Mouse (Mus musculus) lung, embryonic 16.5 days (tissue): ENCODE data around the gene Mast4. TPM values are rescaled to one million over a fixed set of nuclear protein-coding genes. Genes with fewer than 3 reads are reported as not detected.

Experiments used
- ATAC-seq: fragments of 200-750 bp; cut with Nextera tagmentation; 2 replicates; pipeline ENCODE4 v1.8.0; 2017; ENCODE audit warnings: low read depth, mild to moderate bottlenecking, moderate library complexity
- H3K27ac ChIP-seq: fragments of 300-500 bp; sonication (generic); 2 replicates; pipeline ENCODE4 v1.5.1; 2014; ENCODE audit warnings: mild to moderate bottlenecking, control low read depth, low read length
- H3K27me3 ChIP-seq: fragments of 300-500 bp; sonication (generic); 2 replicates; pipeline ENCODE4 v1.6.1; 2014; ENCODE audit warnings: low read depth, low read length, mixed read lengths; ENCODE audit not compliant: control insufficient read depth, insufficient read depth
- H3K36me3 ChIP-seq: fragments of 300-500 bp; sonication (generic); 2 replicates; pipeline ENCODE4 v1.6.1; 2014; ENCODE audit warnings: low read length; ENCODE audit not compliant: control insufficient read depth, insufficient read depth
- H3K4me1 ChIP-seq: fragments of 300-500 bp; sonication (generic); replicated peaks from 2 replicates; pipeline ENCODE4 v1.6.1; 2014; ENCODE audit warnings: low read length, mixed read lengths; ENCODE audit not compliant: control insufficient read depth, insufficient read depth
- H3K4me2 ChIP-seq: fragments of 300-500 bp; sonication (generic); 2 replicates; pipeline ENCODE4 v1.6.1; 2014; ENCODE audit warnings: low read depth, low read length, control low read depth
- H3K4me3 ChIP-seq: fragments of 300-500 bp; sonication (generic); 2 replicates; pipeline ENCODE4 v1.5.1; 2014; ENCODE audit warnings: mild to moderate bottlenecking, low read length, control low read depth
- H3K9ac ChIP-seq: fragments of 300-500 bp; sonication (generic); 2 replicates; pipeline ENCODE4 v1.6.1; 2014; ENCODE audit warnings: low read length, control low read depth
- H3K9me3 ChIP-seq: fragments of 300-500 bp; sonication (generic); 2 replicates; pipeline ENCODE4 v1.6.1; 2016; ENCODE audit warnings: low read length; ENCODE audit not compliant: control insufficient read depth
- WGBS: fragments of 180-500 bp; shearing (Covaris S2); extraction: QIAGEN DNeasy Blood & Tissue Kit; methylation state at CpG from one replicate; pipeline ENCODE4 v1.1.7; 2014; 5-methylcytosine and 5-hydroxymethylcytosine counted together
- polyA plus RNA-seq: library from polyadenylated mRNA; unstranded; fragments of >200 nt; fragmentation: Nextera tagmentation; extraction: Ambion mirVana; gene quantifications from 2 replicates; pipeline ENCODE4 v1.2.1, GENCODE M21; 2015

Mast4 gene
- polyA plus RNA-seq, 1 experiment from 2014 or later, result 30.2 TPM

DNA sequence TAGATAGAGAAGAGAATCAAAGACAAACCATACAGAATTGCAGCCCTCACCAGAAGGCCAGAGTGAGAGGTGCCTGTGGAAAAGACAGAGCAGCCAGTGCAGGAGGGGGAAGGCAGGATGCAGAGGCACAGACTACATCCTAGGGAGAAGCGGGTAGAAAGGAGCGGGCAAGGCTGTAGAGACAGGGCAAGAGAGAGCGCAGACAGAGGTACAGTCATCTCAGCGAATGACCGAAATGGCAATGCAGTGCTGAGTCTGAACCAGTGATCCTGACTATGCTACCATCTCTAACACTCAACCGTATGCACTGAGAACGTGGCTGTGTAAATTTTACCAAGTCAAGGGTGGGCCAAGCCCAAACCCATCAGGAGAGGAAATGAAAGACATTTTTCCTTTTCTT lies 102.1 kb downstream of the Mast4 start:
- H3K9me3 ChIP-seq, result no peaks in the 10 kb centered on the region
- WGBS, result 83% methylated on average over 7 of the region's 7 CpGs
- H3K9ac ChIP-seq, result no peak overlapping the region
- H3K4me2 ChIP-seq, result no peak overlapping the region
- no peak overlapping the region for H3K27ac ChIP-seq
- no peaks in the 10 kb centered on the region for H3K27me3 ChIP-seq
- H3K4me3 ChIP-seq, result no peak overlapping the region
- no peak for ATAC-seq
- no peaks in the 10 kb centered on the region for H3K4me1 ChIP-seq
- no peaks in the 10 kb centered on the region for H3K36me3 ChIP-seq

DNA sequence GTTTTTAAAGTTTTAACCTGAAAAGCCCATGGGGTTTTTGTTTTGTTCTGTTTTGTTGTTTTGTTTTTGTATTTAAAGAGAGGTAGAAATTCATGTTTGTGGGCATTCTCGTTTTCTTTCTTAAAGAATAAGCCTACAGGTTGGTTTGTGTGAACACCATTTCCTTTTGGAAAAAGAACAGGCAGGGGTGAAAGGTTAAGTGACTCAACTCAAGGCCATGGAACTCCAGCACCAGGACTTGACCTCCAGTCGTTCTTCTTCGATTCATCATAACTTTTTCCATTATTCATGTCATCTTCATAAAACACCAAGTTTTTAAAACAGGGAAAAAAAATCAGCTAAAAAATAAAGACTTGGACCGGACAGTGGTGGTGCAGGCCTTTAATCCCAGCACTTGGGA lies 105.2 kb downstream of the Mast4 start:
- no peak overlapping the region for H3K27ac ChIP-seq
- no peak overlapping the region for H3K9ac ChIP-seq
- H3K27me3 ChIP-seq, result no peaks in the 10 kb centered on the region
- H3K4me1 ChIP-seq, result no peaks in the 10 kb centered on the region
- no peak overlapping the region for H3K4me3 ChIP-seq
- no peaks in the 10 kb centered on the region for H3K36me3 ChIP-seq
- ATAC-seq, result no peak
- H3K9me3 ChIP-seq, result no peaks in the 10 kb centered on the region
- H3K4me2 ChIP-seq, result no peak overlapping the region
- 75% methylated on average over 4 of the region's 4 CpGs for WGBS

DNA sequence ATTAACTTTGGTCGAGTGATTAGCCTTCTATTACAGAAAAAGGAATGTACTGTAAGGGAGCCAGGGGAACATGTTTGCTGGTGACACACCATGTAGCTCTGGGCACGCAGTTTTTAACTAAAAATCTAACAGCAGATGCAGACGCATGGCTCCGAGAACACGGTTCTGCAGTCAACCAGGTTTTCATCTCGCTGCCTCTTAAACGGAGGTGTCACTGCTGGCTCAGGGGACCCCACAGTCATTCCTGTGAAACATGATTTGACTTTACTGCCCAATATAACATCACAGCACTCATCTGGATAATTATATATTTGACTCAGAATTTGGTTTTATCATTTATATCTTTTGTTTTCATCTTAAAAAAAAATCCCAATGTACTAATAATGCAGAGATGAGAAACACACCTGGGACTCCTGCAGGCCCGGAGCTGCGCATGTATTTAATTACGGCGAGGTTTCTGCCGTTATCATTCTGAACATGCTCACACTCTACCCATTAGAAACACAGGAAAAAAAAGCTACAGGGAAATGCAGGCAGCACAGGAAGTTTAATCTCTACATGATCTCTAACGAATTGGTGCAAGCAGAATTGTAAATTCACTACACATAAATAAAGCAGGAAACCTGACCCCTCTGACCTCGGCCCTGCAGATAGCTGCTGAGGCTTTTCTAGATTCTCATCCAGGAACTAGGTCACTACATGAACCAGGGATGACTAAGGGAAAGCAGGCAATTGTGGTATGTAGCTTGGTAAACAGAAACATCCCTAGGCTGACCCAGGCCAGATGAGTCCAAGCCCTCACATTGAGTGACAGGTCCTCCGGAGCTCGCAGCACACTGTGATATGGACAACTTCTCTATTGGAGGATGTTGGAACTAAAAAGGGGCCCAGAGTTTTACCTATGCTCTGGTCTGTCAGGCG lies 108.1 kb downstream of the Mast4 start:
- H3K9me3 ChIP-seq, result no peaks in the 10 kb centered on the region
- no peaks in the 10 kb centered on the region for H3K36me3 ChIP-seq
- no peak overlapping the region for H3K27ac ChIP-seq
- no peak for ATAC-seq
- H3K4me1 ChIP-seq, result no peaks in the 10 kb centered on the region
- no peaks in the 10 kb centered on the region for H3K27me3 ChIP-seq
- WGBS, result 55% methylated on average over 17 of the region's 17 CpGs
- no peak overlapping the region for H3K4me2 ChIP-seq
- H3K9ac ChIP-seq, result no peak overlapping the region
- H3K4me3 ChIP-seq, result no peak overlapping the region

DNA sequence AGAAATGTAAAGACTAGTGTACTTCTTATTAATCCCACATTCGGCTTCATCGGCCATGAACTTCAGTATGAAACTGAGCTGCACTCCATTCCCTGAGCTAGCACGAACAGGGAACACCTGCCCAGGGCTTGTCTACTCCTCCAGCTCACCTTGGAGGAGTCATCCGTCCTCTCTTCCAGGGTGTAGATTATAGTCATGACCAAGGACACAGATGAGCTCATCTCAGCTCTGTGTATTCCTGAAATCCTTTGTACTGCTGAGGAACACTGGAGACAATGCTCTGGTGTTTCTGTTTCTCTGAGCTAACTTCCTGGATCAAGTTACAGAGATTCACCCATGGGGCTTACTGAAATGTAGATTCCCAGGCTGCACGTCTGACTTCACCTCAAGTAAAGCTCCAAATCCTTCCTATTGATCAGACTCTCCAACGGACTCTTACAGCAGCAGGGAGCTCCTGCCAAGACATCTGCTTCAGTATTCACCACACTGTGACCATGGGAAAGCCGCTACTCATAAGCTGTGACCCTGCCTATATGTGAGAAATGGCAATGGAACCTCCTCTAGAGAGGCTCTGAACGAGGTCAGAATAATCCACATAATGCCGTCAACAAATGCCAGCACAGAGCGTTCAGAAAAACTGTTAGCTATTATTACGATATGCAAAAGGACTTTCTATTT lies 108.9 kb downstream of the Mast4 start:
- no peaks in the 10 kb centered on the region for H3K27me3 ChIP-seq
- H3K4me2 ChIP-seq, result no peak overlapping the region
- ATAC-seq, result no peak
- no peaks in the 10 kb centered on the region for H3K9me3 ChIP-seq
- H3K4me3 ChIP-seq, result no peak overlapping the region
- H3K36me3 ChIP-seq, result no peaks in the 10 kb centered on the region
- no peaks in the 10 kb centered on the region for H3K4me1 ChIP-seq
- H3K9ac ChIP-seq, result no peak overlapping the region
- WGBS, result 57% methylated on average over 11 of the region's 11 CpGs
- H3K27ac ChIP-seq, result no peak overlapping the region

DNA sequence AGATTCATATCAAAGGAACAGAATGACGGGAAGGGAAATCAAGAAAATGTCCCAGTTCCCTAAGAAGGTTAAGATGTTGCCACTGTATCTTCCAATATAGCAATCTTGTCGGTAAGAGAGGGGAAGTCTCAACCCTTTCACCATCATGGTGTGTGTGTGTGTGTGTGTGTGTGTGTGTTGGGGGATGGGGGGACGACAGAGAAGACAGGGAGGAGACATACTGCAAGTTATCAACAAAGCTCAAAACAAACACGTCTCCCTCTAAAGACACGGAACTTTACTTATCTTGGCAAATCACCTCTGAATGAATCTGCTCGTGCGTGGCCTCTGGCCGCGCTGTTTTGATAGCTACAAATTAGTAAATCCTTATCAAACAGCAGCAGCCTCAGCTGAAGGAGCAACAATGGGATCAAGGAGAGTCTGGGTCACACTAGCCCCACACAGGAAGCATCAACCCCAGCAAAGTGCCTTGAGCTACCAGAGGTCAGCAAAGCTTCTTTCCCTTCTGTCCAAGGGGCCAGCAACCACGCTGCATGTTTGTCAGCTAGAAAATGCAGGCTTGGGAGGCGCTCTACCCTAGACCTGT lies 113.7 kb downstream of the Mast4 start:
- H3K27ac ChIP-seq, result no peak overlapping the region
- WGBS, result 27% methylated on average over 11 of the region's 11 CpGs

DNA sequence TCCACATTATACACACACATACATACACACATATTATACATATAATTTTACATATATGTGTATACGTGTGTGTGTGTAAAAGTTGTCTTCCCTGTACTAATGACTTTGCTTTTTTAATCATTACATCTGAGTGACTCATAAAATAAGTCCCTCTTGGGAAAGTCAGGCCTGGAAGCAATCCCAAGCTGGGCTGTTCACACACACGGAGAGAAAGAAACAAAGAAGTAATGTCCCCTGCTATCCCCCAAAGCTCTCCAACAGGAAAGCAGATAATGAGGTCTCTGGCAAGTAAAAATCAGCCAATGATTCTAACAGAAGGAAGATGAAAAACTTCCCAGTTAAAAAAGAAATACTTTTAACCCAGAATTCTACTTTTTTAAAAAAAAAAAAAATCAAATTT lies 114.3 kb downstream of the Mast4 start:
- Histone ChIP-seq H3K27ac (no peak overlapping the region), H3K9ac (no peak overlapping the region), H3K4me3 (no peak overlapping the region), H3K9me3 (no peaks in the 10 kb centered on the region), H3K27me3 (no peaks in the 10 kb centered on the region), H3K36me3 (no peaks in the 10 kb centered on the region), H3K4me2 (no peak overlapping the region), H3K4me1 (no peaks in the 10 kb centered on the region)
- no peak for ATAC-seq
- 55% methylated on average over 2 of the region's 2 CpGs for WGBS

More for the DNA sequence above, 113.7 kb downstream of the Mast4 start:
- H3K9ac ChIP-seq, result no peak overlapping the region; the same call in 1 of the 2 replicates
- H3K9me3 ChIP-seq, result no peaks in the 10 kb centered on the region
- no peaks in the 10 kb centered on the region for H3K27me3 ChIP-seq
- H3K4me2 ChIP-seq, result 0 out of 2 replicates have a peak overlapping the region, but pooled peaks have one; percentile 1
- no peak for ATAC-seq
- H3K4me3 ChIP-seq, result no peak overlapping the region
- no peaks in the 10 kb centered on the region for H3K36me3 ChIP-seq
- H3K4me1 ChIP-seq, result no peaks in the 10 kb centered on the region

DNA sequence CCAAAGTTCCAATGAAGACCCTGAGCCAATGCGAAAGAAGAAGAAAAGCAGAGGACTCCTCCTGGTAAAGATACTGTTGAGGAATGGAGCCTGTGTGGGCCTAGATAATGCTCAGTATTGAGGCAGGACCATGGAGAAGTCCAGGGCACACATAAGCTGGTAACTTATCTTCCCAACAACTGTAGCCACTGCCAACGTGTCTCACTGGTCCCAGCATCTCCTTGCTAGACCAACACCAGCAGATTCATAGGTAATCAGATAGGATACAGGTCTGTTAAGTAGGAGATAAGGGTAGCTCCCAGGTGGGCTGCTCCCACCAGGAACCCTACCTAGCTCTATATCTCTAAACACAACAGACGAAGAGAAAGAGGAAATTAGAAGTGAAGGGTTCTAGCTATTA lies 116.8 kb downstream of the Mast4 start:
- Histone ChIP-seq H3K9me3 (no peaks in the 10 kb centered on the region), H3K27me3 (no peaks in the 10 kb centered on the region), H3K4me1 (no peaks in the 10 kb centered on the region), H3K4me2 (no peak overlapping the region), H3K4me3 (no peak overlapping the region), H3K9ac (no peak overlapping the region), H3K27ac (no peak overlapping the region), H3K36me3 (no peaks in the 10 kb centered on the region)
- ATAC-seq, result no peak
- WGBS, result 67% methylated on average over 3 of the region's 3 CpGs

DNA sequence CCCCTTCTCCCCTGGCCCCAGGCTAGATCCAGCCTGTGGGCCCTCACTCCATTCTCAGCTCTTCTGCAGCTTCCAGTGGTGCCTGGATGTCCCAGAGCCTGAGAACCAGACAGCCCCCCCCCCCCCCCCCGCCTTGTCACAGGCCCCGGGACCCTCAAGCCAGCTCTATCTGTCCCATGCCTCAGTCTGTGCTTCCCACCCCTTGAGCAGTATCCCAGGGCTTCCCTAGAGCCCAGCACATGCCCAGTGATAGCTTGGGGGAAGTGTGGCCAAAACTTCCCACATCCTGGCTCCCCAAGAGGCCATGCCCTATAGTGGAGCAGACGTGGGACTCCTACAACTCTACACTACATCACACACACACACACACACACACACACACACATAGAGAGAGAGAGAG lies 119.8 kb downstream of the Mast4 start:
- H3K9ac ChIP-seq, result no peak overlapping the region
- H3K27me3 ChIP-seq, result no peaks in the 10 kb centered on the region
- H3K36me3 ChIP-seq, result no peaks in the 10 kb centered on the region
- no peak overlapping the region for H3K4me3 ChIP-seq
- no peak overlapping the region for H3K27ac ChIP-seq
- H3K4me1 ChIP-seq, result peaks cover 8% of the 10 kb centered on the region; the same call in 1 of the 2 replicates
- 79% methylated on average over 2 of the region's 3 CpGs for WGBS
- ATAC-seq, result no peak
- H3K9me3 ChIP-seq, result no peaks in the 10 kb centered on the region
- no peak overlapping the region for H3K4me2 ChIP-seq

DNA sequence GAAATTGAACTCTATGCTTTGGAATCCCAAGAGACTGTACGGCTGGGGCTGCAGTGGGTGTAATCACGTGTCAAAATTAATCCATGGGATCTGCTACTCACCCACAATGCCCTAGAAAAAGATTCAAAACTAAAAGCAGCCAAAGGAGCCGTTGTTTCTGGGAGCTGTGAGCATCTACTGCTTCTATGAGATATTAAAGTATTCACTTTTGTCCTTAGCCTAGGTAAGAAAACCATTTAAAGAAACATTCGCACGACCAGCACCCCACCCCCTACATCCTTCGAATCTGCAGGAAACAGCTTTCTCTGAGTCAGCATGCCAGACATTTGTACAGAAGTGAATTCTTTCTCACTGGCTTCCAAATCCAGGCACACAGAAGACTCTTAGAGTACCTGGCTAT lies 122.3 kb downstream of the Mast4 start:
- H3K9me3 ChIP-seq, result no peaks in the 10 kb centered on the region
- 44% methylated on average over 6 of the region's 6 CpGs for WGBS
- H3K4me2 ChIP-seq, result no peak overlapping the region
- H3K9ac ChIP-seq, result no peak overlapping the region
- peaks cover 8% of the 10 kb centered on the region; the same call in 1 of the 2 replicates for H3K4me1 ChIP-seq
- H3K27me3 ChIP-seq, result no peaks in the 10 kb centered on the region
- no peak overlapping the region; the same call in 1 of the 2 replicates for H3K27ac ChIP-seq
- H3K4me3 ChIP-seq, result no peak overlapping the region
- ATAC-seq, result no peak
- no peaks in the 10 kb centered on the region for H3K36me3 ChIP-seq
